Mouse (Mus musculus) cortical plate, adult 2 months (tissue): ENCODE results near the gene Wdr83os.

Experiments used
- CTCF ChIP-seq: fragments of 200-500 bp; IDR thresholded peaks from 2 replicates; pipeline ENCODE4 v1.5.1; 2011; ENCODE audit warnings: mild to moderate bottlenecking, control low read depth, low read length; ENCODE audit not compliant: insufficient read depth; ENCODE audit errors: extremely low read depth
- POLR2A ChIP-seq: fragments of 200-500 bp; IDR thresholded peaks from 2 replicates; pipeline ENCODE4 v1.6.1; 2011; ENCODE audit warnings: mild to moderate bottlenecking, low read length, control low read depth; ENCODE audit not compliant: insufficient read depth; ENCODE audit errors: extremely low read depth

DNA sequence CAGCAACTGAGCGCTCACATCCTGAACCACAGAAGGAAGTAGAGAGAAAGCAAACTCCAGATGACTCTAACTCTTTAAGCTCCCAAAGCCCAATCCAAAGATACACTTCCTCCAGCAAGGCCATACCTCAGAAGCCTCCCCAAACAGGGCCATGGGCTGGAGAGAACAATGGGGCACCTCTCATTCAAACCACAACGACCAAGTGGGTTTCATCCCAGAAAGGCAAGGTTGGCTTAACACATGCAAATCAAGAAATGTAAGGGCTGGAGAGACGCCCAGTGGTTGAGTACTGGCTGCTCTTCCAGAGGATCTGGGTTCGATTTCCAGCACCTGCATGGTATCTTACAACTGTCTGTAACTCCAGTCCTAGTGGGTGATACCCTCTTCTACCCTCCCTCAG is 35.0 kb downstream of the Wdr83os start:
- TF ChIP-seq CTCF = no peak
- no peak for TF ChIP-seq POLR2A
